Mouse (Mus musculus): ENCODE measurements at regions not wholly inside any gene's neighbourhood (a gene's known extent, or its start where the extent isn't known, plus 50 kb on each side); places are given as distances from the start of the nearest gene placed in this dataset.

DNA sequence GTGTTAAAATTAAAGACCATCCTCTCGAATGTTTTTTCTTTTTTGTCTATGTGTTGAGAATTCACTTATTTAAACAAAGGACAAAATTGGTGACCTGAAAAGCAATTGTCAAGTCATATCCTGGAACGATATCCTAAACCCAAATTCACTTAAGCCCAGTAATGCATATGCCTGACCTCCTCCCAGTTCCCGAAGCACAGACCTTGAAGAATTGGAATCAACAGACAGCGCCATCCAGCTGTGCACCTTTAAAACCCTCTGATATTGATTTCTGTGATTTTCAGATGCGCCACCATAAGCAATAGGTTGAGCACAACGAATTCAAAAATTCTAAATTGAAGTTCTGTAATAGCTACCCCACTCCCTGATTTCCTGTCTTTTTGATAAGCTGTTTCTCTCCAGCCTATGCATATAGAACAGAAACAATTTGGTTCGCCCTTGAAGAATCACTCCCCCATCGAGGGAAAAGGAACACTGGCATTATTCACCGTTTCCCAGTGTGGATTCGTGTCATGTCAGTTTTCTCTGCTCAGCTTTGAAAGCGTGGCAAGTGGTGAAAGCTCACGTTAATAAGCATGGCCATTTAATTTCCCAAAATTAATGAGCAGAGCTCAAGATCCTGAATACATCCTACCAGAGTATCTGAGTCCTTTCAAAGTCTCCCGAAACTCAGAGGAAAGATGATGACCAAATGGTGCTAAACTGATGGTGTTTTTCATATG lies 682.1 kb downstream of the Utrn start:
- TF ChIP-seq CTCF (IDR thresholded peaks at IDR 0.05; ENCODE audit: low read depth) (no peak), EP300 (IDR thresholded peaks at IDR 0.05; ENCODE audit: low read depth) (no peak)
